Mouse (Mus musculus): ENCODE results near the gene Entpd2. TPM values are rescaled to one million over a fixed set of nuclear protein-coding genes. Genes with fewer than 3 reads are reported as not detected.
"Not testable (repeated sequence)": the region's sequence is repeated elsewhere in the genome, so short reads cannot be mapped to it uniquely, and the experiment has no call there.

The Entpd2 gene
- polyA plus RNA-seq, 1 experiment from 2014 or later: 3.7 TPM

- no peaks in the 10 kb centered on the region for H3K36me3 ChIP-seq
- WGBS: 92% methylated on average over 7 of the region's 7 CpGs
- peaks cover 33% of the 10 kb centered on the region for H3K4me1 ChIP-seq (replicated peaks)
- no peak overlapping the region for H3K27ac ChIP-seq (replicated peaks)
- H3K27me3 ChIP-seq: peaks cover 58% of the 10 kb centered on the region
- H3K9me3 ChIP-seq: no peaks in the 10 kb centered on the region
- H3K4me2 ChIP-seq: no peak overlapping the region
- H3K4me3 ChIP-seq: no peak overlapping the region
- no peak for ATAC-seq (ENCODE audit: low FRiP score, low read depth)
- no peak overlapping the region for H3K9ac ChIP-seq
Measured at GRCm38 (mm10) chr2:25398065-25398464, 2.4 kb downstream of the Entpd2 start.

GRCm38 (mm10) chr2:25399051-25399450, 3.4 kb downstream of the Entpd2 start, which contains the start of gene Npdc1:
Gene Npdc1, plus strand, starts transcription at chr2:25399351.
- no peak within 1 kb of the TSS for H3K27ac ChIP-seq (replicated peaks)
- no peak for ATAC-seq (ENCODE audit: low FRiP score, low read depth)
- peaks cover 35% of the 10 kb centered on the region for H3K4me1 ChIP-seq (replicated peaks)
- no peak within 1 kb of the TSS for H3K9ac ChIP-seq
- H3K9me3 ChIP-seq: no peaks in the 10 kb centered on the region
- H3K4me2 ChIP-seq: peak within 1 kb of the TSS; percentile 67; the same call in 1 of the 2 replicates
- H3K36me3 ChIP-seq: no peaks in the 10 kb centered on the region
- 68% methylated on average over 8 of the region's 8 CpGs for WGBS
- H3K27me3 ChIP-seq: peaks cover 58% of the 10 kb centered on the region
- H3K4me3 ChIP-seq: no peak within 1 kb of the TSS

- H3K9me3 ChIP-seq: no peaks in the 10 kb centered on the region
- ATAC-seq (ENCODE audit: low FRiP score, low read depth): no peak
- peaks cover 47% of the 10 kb centered on the region for H3K27me3 ChIP-seq
- peak overlapping the region; percentile 67 for H3K4me2 ChIP-seq
- 24% methylated on average over 16 of the region's 16 CpGs for WGBS
- peak overlapping the region; percentile 33 for H3K4me3 ChIP-seq
- peaks cover 42% of the 10 kb centered on the region for H3K4me1 ChIP-seq (replicated peaks)
- H3K9ac ChIP-seq: peak overlapping the region; percentile 33; the same call in 1 of the 2 replicates
- H3K27ac ChIP-seq (replicated peaks): no peak overlapping the region
- H3K36me3 ChIP-seq: no peaks in the 10 kb centered on the region
Measured at GRCm38 (mm10) chr2:25400291-25400690, 4.6 kb downstream of the Entpd2 start.

DNA sequence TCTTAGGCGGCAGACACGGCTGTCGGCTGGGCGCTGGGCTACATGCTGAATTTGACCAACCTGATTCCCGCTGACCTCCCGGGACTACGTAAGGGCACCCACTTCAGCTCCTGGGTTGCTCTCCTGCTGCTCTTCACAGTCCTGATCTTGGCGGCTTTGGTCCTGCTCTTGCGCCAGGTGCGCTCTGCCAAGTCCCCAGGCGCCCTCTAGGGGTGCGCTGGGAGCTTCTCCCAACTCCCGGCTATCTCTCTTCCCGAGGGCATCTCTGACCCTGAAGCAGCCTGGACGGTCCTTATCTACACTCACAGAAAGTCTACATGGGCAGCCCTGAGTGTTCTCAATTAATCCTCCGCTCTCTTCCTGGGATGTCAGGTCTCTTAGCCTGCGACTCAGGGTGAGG, 5.1 kb downstream of the Entpd2 start:
- peaks cover 42% of the 10 kb centered on the region for H3K27me3 ChIP-seq
- H3K9ac ChIP-seq: peak overlapping the region; percentile 33; the same call in 1 of the 2 replicates
- peak overlapping the region; percentile 33 for H3K4me3 ChIP-seq
- no peak for ATAC-seq (ENCODE audit: low FRiP score, low read depth)
- 3% methylated on average over 17 of the region's 17 CpGs for whole genome bisulfite sequencing
- H3K4me2 ChIP-seq: peak overlapping the region; percentile 67
- H3K9me3 ChIP-seq: no peaks in the 10 kb centered on the region
- H3K27ac ChIP-seq (replicated peaks): no peak overlapping the region
- H3K36me3 ChIP-seq: no peaks in the 10 kb centered on the region
- peaks cover 43% of the 10 kb centered on the region for H3K4me1 ChIP-seq (replicated peaks)

DNA sequence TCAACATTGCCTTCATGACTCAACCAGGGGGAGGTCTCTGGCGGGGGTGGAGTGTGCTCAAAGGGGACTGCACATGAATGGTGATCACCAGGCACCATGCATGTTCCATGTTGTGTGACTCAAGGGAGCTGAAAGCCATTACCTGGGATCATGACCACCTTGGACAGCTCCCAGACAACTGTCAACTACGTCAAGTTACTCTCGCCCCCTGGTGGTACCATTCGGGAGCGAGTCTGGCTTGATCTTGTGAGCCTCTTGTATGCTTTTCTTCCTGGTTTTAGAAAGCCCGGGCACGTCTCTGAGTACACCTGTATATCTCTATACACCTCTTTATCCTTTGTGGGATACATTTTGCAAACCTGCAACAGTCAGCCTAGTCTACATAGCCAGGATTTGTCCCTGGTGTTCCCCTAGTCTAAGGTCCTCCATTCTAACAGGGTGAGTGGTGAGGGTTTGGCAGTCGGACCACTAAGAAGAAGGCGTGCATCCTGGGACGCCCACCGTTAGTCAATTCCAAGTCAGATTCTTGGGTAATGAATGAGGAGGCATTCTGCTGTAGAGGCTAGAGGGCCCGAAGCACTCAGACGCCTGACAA, 6.8 kb downstream of the Entpd2 start:
- Histone ChIP-seq H3K27ac (replicated peaks) (peak overlapping the region; percentile 88), H3K4me2 (peak overlapping the region; percentile 77), H3K9me3 (no peaks in the 10 kb centered on the region), H3K4me1 (replicated peaks) (peaks cover 37% of the 10 kb centered on the region), H3K36me3 (0 out of 2 replicates have a peak, but pooled peaks cover 5% of the 10 kb centered on the region), H3K27me3 (peaks cover 28% of the 10 kb centered on the region), H3K9ac (peak overlapping the region; percentile 100), H3K4me3 (peak overlapping the region; percentile 76)
- peak; percentile 59 for ATAC-seq (ENCODE audit: low FRiP score, low read depth)
- WGBS: 0% methylated on average over 13 of the region's 13 CpGs

DNA sequence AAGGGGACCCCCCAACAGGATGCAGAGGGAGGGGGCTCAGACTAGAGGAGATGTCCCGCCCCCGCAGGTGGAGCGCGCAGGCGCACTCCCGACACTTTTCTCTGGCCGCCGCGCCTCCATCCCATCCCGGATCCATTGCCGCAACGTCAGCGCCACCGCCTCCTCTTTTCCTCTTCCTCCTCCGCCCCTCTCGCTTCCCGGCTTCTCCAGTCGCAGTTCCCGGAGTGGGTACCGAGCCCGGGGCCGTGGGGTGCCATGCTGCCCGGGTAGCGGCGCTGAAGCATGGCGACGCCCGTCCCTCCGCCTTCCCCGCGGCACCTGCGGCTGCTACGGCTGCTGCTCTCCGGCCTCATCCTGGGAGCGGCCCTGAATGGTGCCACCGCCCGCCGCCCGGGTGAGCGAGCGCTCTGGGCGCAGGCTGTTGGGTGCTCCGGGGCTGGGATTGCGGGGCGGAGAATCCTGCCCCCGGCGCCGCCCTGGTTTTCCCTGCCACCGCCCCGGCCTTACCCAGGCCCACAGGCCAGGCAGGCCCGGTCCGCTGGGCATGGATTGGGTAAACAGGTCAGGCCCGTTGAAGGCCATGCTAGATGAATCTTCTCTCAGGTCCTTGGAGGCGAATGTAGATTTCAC, 7.4 kb downstream of the Entpd2 start:
- WGBS: under 1% methylated on average over 53 of the region's 54 CpGs
- H3K9me3 ChIP-seq: no peaks in the 10 kb centered on the region
- peak overlapping the region; percentile 77 for H3K4me2 ChIP-seq
- H3K4me1 ChIP-seq (replicated peaks): peaks cover 37% of the 10 kb centered on the region
- ATAC-seq (ENCODE audit: low FRiP score, low read depth): peak; percentile 89
- peak overlapping the region; percentile 88 for H3K27ac ChIP-seq (replicated peaks)
- peaks cover 21% of the 10 kb centered on the region for H3K27me3 ChIP-seq
- H3K9ac ChIP-seq: peak overlapping the region; percentile 100
- H3K36me3 ChIP-seq: 0 out of 2 replicates have a peak, but pooled peaks cover 11% of the 10 kb centered on the region
- H3K4me3 ChIP-seq: peak overlapping the region; percentile 76

DNA sequence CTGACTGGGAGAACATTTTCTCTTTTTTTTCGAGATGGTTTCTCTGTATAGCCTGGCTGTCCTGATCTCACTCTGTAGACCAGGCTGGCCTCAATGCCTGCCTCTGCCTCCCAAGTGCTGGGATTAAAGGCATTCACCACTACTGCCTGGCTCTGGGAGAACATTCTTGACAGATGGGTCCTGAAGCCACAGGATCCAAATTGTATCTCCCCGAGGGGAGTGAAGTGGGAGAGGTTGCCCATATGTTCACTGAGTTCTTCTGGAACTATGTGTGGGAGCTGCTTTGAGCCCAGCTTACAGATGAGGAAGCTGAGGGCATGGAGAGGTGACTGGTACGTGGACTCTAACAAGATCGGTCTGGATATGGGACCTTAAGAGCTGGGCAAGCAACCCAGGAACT, 8.3 kb downstream of the Entpd2 start:
- Histone ChIP-seq H3K27me3 (peaks cover 12% of the 10 kb centered on the region), H3K4me2 (peak overlapping the region; percentile 77), H3K36me3 (peaks cover 19% of the 10 kb centered on the region), H3K27ac (replicated peaks) (0 out of 2 replicates have a peak overlapping the region, but pooled peaks have one; percentile 5), H3K9me3 (no peaks in the 10 kb centered on the region), H3K4me1 (replicated peaks) (peaks cover 37% of the 10 kb centered on the region), H3K9ac (peak overlapping the region; percentile 100), H3K4me3 (peak overlapping the region; percentile 76)
- ATAC-seq (ENCODE audit: low FRiP score, low read depth): no peak
- WGBS: 88% methylated on average over 4 of the region's 4 CpGs

DNA sequence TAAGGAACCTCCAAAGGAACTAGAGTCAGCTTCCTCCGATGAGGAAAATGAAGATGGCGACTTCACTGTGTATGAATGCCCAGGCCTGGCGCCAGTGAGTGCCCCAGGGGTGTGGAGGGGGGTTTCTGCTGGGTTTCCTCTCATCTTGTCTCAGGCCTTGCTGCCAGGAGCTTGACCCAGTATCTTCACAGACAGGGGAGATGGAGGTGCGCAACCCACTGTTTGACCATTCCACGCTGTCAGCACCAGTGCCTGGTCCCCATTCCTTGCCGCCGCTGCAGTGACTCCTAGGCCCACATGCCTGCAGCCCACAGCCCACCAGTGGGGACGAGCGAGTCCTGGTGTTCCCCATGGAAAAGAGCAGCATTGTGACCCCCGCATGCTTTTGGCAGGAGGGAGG, 13.2 kb downstream of the Entpd2 start:
- H3K9ac ChIP-seq: no peak overlapping the region
- H3K27ac ChIP-seq (replicated peaks): no peak overlapping the region
- peaks cover 22% of the 10 kb centered on the region for H3K4me1 ChIP-seq (replicated peaks)
- H3K4me2 ChIP-seq: no peak overlapping the region
- WGBS: 93% methylated on average over 10 of the region's 10 CpGs
- H3K36me3 ChIP-seq: peaks cover 51% of the 10 kb centered on the region
- H3K4me3 ChIP-seq: no peak overlapping the region
- no peaks in the 10 kb centered on the region for H3K27me3 ChIP-seq
- no peaks in the 10 kb centered on the region for H3K9me3 ChIP-seq
- ATAC-seq (ENCODE audit: low FRiP score, low read depth): no peak

DNA sequence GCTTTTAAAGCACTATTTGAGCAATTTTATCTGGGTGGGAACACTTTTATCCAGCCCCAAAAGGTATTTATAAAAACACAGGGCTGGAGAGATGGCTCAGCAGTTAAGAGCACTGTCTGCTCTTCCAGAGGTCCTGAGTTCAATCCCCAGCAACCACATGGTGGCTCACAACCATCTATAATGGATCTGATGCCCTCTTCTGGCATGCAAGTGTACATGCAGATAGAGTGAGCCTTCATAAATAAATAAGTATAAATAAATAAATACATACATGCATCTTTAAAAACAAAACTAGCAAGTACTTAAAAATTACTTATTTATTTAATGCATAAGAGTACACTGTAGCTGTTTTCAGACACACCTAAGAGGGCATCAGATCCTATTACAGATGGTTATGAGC, 17.8 kb downstream of the Entpd2 start:
- H3K27me3 ChIP-seq; H3K4me3 ChIP-seq; H3K27ac ChIP-seq (replicated peaks); H3K9ac ChIP-seq; H3K9me3 ChIP-seq; H3K4me1 ChIP-seq (replicated peaks); H3K4me2 ChIP-seq; ATAC-seq (ENCODE audit: low FRiP score, low read depth): not testable (repeated sequence)
- peaks cover 40% of the 10 kb centered on the region for H3K36me3 ChIP-seq

- Histone ChIP-seq H3K9ac (no peak overlapping the region), H3K4me2 (no peak overlapping the region), H3K9me3 (no peaks in the 10 kb centered on the region), H3K4me1 (replicated peaks) (no peaks in the 10 kb centered on the region), H3K27me3 (no peaks in the 10 kb centered on the region), H3K36me3 (peaks cover 11% of the 10 kb centered on the region; the same call in 1 of the 2 replicates), H3K4me3 (no peak overlapping the region), H3K27ac (replicated peaks) (no peak overlapping the region)
- WGBS: 17% methylated on average over 3 of the region's 3 CpGs
- no peak for ATAC-seq (ENCODE audit: low FRiP score, low read depth)
Measured at GRCm38 (mm10) chr2:25417426-25417825, 21.8 kb downstream of the Entpd2 start.

- Histone ChIP-seq H3K27me3 (peaks cover 8% of the 10 kb centered on the region; the same call in 1 of the 2 replicates), H3K4me3 (no peak overlapping the region), H3K4me1 (replicated peaks) (no peaks in the 10 kb centered on the region), H3K36me3 (no peaks in the 10 kb centered on the region), H3K9me3 (no peaks in the 10 kb centered on the region), H3K4me2 (no peak overlapping the region), H3K27ac (replicated peaks) (no peak overlapping the region), H3K9ac (no peak overlapping the region)
- ATAC-seq (ENCODE audit: low FRiP score, low read depth): peak; percentile 47; the same call in 1 of the 2 replicates
- 19% methylated on average over 3 of the region's 3 CpGs for WGBS
Measured at GRCm38 (mm10) chr2:25421896-25422295, 26.2 kb downstream of the Entpd2 start.

DNA sequence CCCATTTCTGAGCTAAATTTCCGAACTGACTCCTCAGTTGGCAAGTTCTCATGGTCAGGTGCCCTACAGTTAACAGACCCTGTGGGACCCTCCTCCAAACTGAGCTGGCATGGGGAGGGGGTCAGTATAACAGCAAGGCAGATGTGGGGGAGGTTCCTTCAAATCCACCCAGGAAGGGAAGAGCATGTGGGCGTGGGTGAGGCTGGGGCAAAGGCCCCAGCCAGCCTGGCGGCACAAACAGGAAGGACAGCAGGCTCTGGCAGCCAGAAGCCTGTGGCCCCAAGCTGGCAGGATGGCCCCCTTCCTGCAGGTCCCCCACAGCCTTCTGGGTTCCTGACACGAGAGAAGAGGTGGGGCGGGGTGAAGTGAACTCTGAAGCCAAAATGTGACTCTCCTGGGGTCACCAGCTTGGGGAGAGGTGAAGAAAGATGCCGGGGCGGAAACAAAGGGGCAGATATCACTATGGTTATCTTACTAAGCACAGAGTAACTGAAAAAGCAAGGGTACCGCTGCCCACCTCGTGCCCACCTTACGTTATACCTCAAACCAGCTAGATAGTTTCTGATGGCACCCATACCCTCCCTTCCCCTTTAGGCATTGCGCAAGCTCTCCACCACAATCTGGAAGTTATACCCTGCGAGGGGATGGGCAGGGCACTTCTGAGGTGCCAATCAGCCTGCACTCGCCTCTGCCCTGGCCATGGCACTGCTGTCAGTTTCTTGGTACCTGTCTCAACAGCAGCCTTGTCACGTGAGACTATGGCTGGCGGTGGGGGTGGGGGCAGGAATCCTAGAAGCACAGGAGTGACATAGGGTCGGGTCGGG, 27.1 kb downstream of the Entpd2 start, which contains the start of gene Fut7:
Gene Fut7 (plus strand): TSS at position 681 of the 824 bp plus-strand sequence.
- Histone ChIP-seq H3K27ac (replicated peaks) (no peak within 1 kb of the TSS), H3K4me1 (replicated peaks) (no peaks in the 10 kb centered on the region), H3K27me3 (peaks cover 8% of the 10 kb centered on the region; the same call in 1 of the 2 replicates), H3K9ac (no peak within 1 kb of the TSS), H3K4me2 (no peak within 1 kb of the TSS), H3K36me3 (no peaks in the 10 kb centered on the region), H3K4me3 (no peak within 1 kb of the TSS), H3K9me3 (no peaks in the 10 kb centered on the region)
- WGBS: 67% methylated on average over 17 of the region's 17 CpGs
- no peak for ATAC-seq (ENCODE audit: low FRiP score, low read depth)
